Mouse (Mus musculus) kidney, embryonic 14.5 days (tissue): ENCODE data around the gene Commd8. TPM values are rescaled to one million over a fixed set of nuclear protein-coding genes. Genes with fewer than 3 reads are reported as not detected.

ENCODE experiments used
- ATAC-seq: fragments of 200-750 bp; cut with Nextera tagmentation; 2 replicates; pipeline ENCODE4 v1.8.0; 2017; ENCODE audit warnings: moderate number of reproducible peaks, mild to moderate bottlenecking, moderate TSS enrichment, moderate library complexity; ENCODE audit not compliant: low FRiP score, low TSS enrichment
- H3K27ac ChIP-seq: fragments of 300-500 bp; sonication (generic); 2 replicates; pipeline ENCODE4 v1.5.1; 2014; ENCODE audit warnings: low read depth, mild to moderate bottlenecking, low read length, moderate library complexity, mixed read lengths
- H3K27me3 ChIP-seq: fragments of 300-500 bp; sonication (generic); 2 replicates; pipeline ENCODE4 v1.6.1; 2014; ENCODE audit warnings: mild to moderate bottlenecking, low read length; ENCODE audit not compliant: control insufficient read depth, insufficient read depth
- H3K36me3 ChIP-seq: fragments of 300-500 bp; sonication (generic); 2 replicates; pipeline ENCODE4 v1.6.1; 2014; ENCODE audit warnings: low read length, mixed read lengths; ENCODE audit not compliant: control insufficient read depth, insufficient read depth
- H3K4me1 ChIP-seq: fragments of 300-500 bp; sonication (generic); 2 replicates; pipeline ENCODE4 v1.6.1; 2014; ENCODE audit warnings: low read length, mixed read lengths; ENCODE audit not compliant: control insufficient read depth, insufficient read depth
- H3K4me2 ChIP-seq: fragments of 300-500 bp; sonication (generic); replicated peaks from 2 replicates; pipeline ENCODE4 v1.6.1; 2014; ENCODE audit warnings: low read depth, mild to moderate bottlenecking, low read length
- H3K4me3 ChIP-seq: fragments of 300-500 bp; sonication (generic); 2 replicates; pipeline ENCODE4 v1.5.1; 2014; ENCODE audit warnings: mild to moderate bottlenecking, low read length
- H3K9ac ChIP-seq: fragments of 300-500 bp; sonication (generic); 2 replicates; pipeline ENCODE4 v1.6.1; 2014; ENCODE audit warnings: low read depth, mild to moderate bottlenecking, low read length, moderate library complexity
- H3K9me3 ChIP-seq: fragments of 300-500 bp; sonication (generic); 2 replicates; pipeline ENCODE4 v1.6.1; 2016; ENCODE audit warnings: low read length; ENCODE audit not compliant: control insufficient read depth
- WGBS: fragments of 180-500 bp; shearing (Covaris S2); extraction: QIAGEN DNeasy Blood & Tissue Kit; methylation state at CpG from one replicate; pipeline ENCODE4 v1.1.7; 2014; 5-methylcytosine and 5-hydroxymethylcytosine counted together
- polyA plus RNA-seq: library from polyadenylated mRNA; unstranded; fragments of >200 nt; fragmentation: Nextera tagmentation; extraction: Ambion mirVana; gene quantifications from 2 replicates; pipeline ENCODE4 v1.2.1, GENCODE M21; 2014

Gene Commd8
- polyA plus RNA-seq, 1 experiment from 2014 or later, result 155 TPM

DNA sequence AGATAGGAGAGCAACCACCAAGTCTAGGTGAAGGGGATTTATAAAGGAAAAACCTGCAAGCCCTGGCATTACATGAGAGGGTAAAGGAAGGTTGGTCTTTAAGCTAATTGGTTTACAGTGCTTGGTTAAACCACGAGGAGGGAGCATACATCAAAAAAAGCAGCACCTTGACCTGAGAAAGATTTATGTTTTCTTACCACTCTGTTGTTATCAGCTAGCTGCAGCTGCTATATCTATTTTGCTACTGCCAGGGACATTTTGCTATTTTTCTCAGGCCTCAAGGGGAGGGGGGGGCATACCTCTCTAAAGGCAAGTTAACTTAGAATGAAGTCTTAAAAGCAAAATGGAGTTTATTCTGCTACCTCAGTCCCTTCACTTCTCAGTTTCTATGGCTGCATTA, 13.2 kb upstream of the Commd8 start:
- H3K4me3 ChIP-seq, result no peak overlapping the region
- H3K36me3 ChIP-seq, result no peaks in the 10 kb centered on the region
- no peak overlapping the region for H3K27ac ChIP-seq
- H3K4me1 ChIP-seq, result no peaks in the 10 kb centered on the region
- H3K9ac ChIP-seq, result no peak overlapping the region
- no peaks in the 10 kb centered on the region for H3K27me3 ChIP-seq
- WGBS, result 7% methylated on average over 1 of the region's 1 CpGs
- no peak overlapping the region for H3K4me2 ChIP-seq
- ATAC-seq, result no peak
- H3K9me3 ChIP-seq, result no peaks in the 10 kb centered on the region

DNA sequence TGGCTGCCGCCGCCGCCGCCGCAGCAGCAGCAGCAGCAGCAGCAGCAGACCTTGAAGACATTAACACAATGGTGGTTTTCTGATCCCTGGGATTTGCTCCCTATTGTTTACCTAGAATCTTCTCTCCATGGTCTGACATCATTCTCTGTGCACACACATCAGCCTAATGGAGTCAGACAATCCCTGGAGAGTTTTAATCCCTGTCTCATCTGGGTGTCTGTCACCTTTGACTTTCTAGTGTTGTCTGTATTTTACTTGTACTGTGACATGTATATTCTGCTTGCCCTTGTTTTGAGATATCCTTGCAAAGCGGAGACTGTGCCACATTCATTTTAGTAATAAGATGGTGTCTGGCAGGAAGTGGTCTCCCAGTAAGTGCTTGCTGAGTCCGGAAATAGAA, 7.5 kb upstream of the Commd8 start:
- ATAC-seq, result 0 out of 2 replicates have a peak, but pooled peaks have one; percentile 24
- no peaks in the 10 kb centered on the region for H3K9me3 ChIP-seq
- no peaks in the 10 kb centered on the region for H3K27me3 ChIP-seq
- H3K4me3 ChIP-seq, result no peak overlapping the region
- H3K4me1 ChIP-seq, result no peaks in the 10 kb centered on the region
- no peak overlapping the region for H3K27ac ChIP-seq
- H3K9ac ChIP-seq, result no peak overlapping the region
- H3K36me3 ChIP-seq, result no peaks in the 10 kb centered on the region
- no peak overlapping the region for H3K4me2 ChIP-seq
- 35% methylated on average over 7 of the region's 7 CpGs for WGBS

DNA sequence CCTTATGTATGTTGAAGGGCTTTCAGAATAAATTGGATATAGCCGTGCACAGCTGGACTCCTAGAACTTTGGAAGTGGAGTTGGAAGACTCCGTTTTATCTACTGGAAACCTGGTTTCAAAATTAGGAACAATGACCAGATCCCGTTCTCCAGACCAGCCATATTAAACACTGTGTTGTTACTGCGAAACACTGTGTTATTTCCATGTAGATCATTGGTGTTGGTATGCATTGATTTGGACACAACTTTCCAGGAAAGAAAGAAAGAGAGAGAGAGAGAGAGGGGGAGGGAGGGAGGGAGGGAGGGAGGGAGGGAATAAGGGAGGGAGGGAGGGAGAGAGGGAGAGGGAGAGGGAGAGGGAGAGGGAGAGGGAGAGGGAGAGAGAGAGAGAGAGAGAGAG, 7.1 kb upstream of the Commd8 start:
- H3K9ac ChIP-seq, result no peak overlapping the region
- no peak overlapping the region for H3K4me3 ChIP-seq
- no peaks in the 10 kb centered on the region for H3K4me1 ChIP-seq
- no peak overlapping the region for H3K27ac ChIP-seq
- no peaks in the 10 kb centered on the region for H3K9me3 ChIP-seq
- WGBS, result 78% methylated on average over 4 of the region's 4 CpGs
- no peak for ATAC-seq
- H3K4me2 ChIP-seq, result no peak overlapping the region
- no peaks in the 10 kb centered on the region for H3K36me3 ChIP-seq
- no peaks in the 10 kb centered on the region for H3K27me3 ChIP-seq

DNA sequence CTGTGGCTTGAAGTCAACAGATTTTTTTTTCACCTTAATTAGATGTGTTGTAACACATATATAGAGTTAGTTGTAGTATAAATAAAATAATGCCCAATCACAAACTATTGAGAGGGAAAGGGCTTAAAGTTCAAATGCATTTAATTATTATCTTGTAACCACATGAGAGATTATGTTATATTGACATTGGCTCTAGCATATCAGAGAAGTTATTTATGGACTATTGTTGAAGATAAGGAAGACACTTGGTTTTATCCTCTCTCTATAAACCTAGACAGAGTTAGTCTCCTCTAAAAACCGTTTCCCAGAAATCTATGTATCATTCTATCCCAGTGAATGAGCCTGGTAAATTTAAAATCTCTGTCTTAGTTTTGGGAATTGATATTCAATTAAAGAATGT, 5.5 kb upstream of the Commd8 start:
- Histone ChIP-seq H3K4me2 (no peak overlapping the region), H3K36me3 (no peaks in the 10 kb centered on the region), H3K27me3 (no peaks in the 10 kb centered on the region), H3K4me1 (no peaks in the 10 kb centered on the region), H3K4me3 (no peak overlapping the region), H3K9me3 (no peaks in the 10 kb centered on the region), H3K27ac (no peak overlapping the region), H3K9ac (no peak overlapping the region)
- no peak for ATAC-seq
- whole genome bisulfite sequencing, result 76% methylated on average over 1 of the region's 1 CpGs

DNA sequence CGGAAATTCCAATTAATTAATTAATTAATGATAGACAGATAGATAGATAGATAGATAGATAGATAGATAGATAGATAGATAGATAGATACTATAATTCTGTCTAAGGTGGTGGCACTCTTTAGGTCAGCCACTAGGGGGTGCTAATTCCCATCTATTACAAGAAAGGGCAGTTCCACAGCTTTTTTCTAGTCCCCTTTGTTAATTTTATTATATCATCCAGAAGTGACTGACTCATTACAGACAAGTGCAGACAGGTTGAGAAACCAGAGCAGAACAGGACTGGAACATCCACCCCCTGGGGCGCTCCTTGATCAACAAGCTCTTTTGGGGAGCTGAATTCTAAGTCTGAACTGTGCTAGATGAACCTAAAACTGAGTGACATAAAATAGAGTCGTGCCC, 4.7 kb upstream of the Commd8 start:
- H3K27me3 ChIP-seq, result no peaks in the 10 kb centered on the region

DNA sequence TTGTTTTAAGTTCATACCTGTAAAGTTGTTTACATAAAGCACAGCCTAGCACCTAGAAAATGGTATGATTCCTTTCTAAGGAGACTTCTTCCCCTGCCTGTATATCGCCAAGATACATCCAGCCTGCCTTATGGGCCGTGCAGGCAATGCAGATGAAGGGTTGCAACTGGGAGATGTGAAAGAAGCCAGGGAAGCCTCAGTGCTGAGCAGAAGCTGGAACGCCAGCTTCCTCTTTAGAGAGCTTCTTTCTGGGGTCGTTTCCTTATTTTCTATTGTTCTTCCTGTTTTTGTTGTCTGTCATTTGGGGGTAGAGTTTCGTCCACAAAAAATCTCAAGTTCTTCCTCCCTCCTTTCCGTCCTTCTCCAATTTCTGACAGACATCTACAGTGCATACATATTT, 2.1 kb upstream of the Commd8 start:
- H3K9me3 ChIP-seq, result no peaks in the 10 kb centered on the region
- WGBS, result 64% methylated on average over 6 of the region's 6 CpGs
- no peak overlapping the region for H3K4me2 ChIP-seq
- ATAC-seq, result no peak
- H3K27ac ChIP-seq, result no peak overlapping the region
- H3K4me1 ChIP-seq, result peaks cover 10% of the 10 kb centered on the region; the same call in 1 of the 2 replicates
- H3K36me3 ChIP-seq, result no peaks in the 10 kb centered on the region
- H3K4me3 ChIP-seq, result no peak overlapping the region
- no peaks in the 10 kb centered on the region for H3K27me3 ChIP-seq
- no peak overlapping the region for H3K9ac ChIP-seq

More for the DNA sequence above, 4.7 kb upstream of the Commd8 start:
- ATAC-seq, result no peak
- Histone ChIP-seq H3K27ac (no peak overlapping the region), H3K4me3 (no peak overlapping the region), H3K9me3 (no peaks in the 10 kb centered on the region), H3K9ac (no peak overlapping the region), H3K4me2 (no peak overlapping the region), H3K4me1 (no peaks in the 10 kb centered on the region), H3K36me3 (no peaks in the 10 kb centered on the region)
- 25% methylated on average over 3 of the region's 3 CpGs for WGBS

DNA sequence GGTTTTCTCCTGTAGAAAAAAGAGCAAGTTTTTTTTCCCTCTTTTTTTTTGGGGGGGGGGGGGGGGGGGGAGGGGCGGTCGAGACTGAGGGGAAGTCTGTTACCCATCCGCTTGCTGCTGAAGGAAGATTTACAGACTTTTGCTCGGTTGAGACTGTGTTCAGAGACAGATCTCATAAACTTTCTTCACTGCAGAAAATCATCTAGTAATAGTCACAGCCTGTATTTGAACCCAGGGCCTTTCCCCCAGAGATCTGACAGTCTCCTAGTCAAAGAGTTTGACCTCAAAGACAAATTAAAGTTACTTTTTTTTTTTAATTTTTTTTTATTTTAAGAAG, 264 bp upstream of the Commd8 start:
- ATAC-seq, result peak; percentile 73
- Histone ChIP-seq H3K4me1 (peaks cover 15% of the 10 kb centered on the region; the same call in 1 of the 2 replicates), H3K27me3 (no peaks in the 10 kb centered on the region), H3K9me3 (no peaks in the 10 kb centered on the region), H3K4me2 (peak overlapping the region; percentile 19; the same call in 1 of the 2 replicates), H3K36me3 (no peaks in the 10 kb centered on the region), H3K27ac (no peak overlapping the region), H3K4me3 (peak overlapping the region; percentile 78), H3K9ac (no peak overlapping the region)
- 0% methylated on average over 4 of the region's 4 CpGs for WGBS

DNA sequence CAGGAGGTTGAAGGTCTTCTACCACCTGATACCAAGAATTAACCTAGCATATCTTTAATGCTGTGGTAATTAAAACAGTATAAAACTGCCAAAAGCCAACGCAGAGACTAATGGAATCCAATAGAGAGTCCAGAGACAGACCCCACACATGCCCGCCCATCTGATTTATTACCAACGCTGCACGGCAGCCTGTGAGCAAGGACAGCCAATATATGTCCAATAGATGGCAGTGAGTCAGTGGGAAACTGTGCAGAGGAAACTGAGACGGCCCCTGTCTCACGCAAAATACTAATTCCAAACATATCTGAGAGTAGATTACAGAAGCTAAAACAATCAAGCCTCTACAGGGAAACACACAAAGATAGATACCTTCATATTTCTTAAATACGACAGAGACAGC, 3.6 kb downstream of the Commd8 start:
- Histone ChIP-seq H3K4me3 (no peak overlapping the region), H3K27me3 (no peaks in the 10 kb centered on the region), H3K9me3 (no peaks in the 10 kb centered on the region), H3K36me3 (peaks cover 36% of the 10 kb centered on the region), H3K9ac (no peak overlapping the region), H3K27ac (no peak overlapping the region), H3K4me2 (no peak overlapping the region), H3K4me1 (peaks cover 15% of the 10 kb centered on the region; the same call in 1 of the 2 replicates)
- no peak for ATAC-seq
- 26% methylated on average over 7 of the region's 7 CpGs for WGBS

DNA sequence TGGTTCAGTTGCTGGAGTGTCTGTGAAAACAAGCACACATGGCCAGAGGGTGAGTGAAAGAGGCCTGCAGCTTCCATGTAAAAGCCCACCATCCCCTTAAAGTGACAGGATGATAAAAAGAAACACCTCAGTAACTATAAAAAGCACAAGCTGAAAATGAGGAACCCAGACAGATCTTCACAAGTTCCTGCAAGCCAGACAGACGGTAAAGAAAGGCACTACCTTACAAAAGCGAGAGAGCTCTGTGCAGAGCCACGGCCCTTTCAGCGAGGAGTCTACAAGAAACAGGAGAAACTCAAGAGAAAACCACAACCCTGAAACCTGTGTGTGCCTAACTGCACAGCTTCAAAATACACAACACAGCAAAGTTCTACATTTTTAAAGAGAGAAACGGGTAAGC, 5.1 kb downstream of the Commd8 start:
- H3K9ac ChIP-seq, result no peak overlapping the region
- no peaks in the 10 kb centered on the region for H3K9me3 ChIP-seq
- ATAC-seq, result no peak
- WGBS, result 84% methylated on average over 5 of the region's 5 CpGs
- no peak overlapping the region for H3K27ac ChIP-seq
- no peak overlapping the region for H3K4me3 ChIP-seq
- H3K27me3 ChIP-seq, result no peaks in the 10 kb centered on the region
- H3K4me2 ChIP-seq, result no peak overlapping the region
- H3K4me1 ChIP-seq, result peaks cover 15% of the 10 kb centered on the region; the same call in 1 of the 2 replicates
- H3K36me3 ChIP-seq, result peaks cover 48% of the 10 kb centered on the region
